Mouse (Mus musculus): ENCODE data around the gene Rec8. TPM values are rescaled to one million over a fixed set of nuclear protein-coding genes. Genes with fewer than 3 reads are reported as not detected.

Rec8 gene
- total RNA-seq, 2 experiments from 2014 or later, result 2.7 to 2.8 TPM

DNA sequence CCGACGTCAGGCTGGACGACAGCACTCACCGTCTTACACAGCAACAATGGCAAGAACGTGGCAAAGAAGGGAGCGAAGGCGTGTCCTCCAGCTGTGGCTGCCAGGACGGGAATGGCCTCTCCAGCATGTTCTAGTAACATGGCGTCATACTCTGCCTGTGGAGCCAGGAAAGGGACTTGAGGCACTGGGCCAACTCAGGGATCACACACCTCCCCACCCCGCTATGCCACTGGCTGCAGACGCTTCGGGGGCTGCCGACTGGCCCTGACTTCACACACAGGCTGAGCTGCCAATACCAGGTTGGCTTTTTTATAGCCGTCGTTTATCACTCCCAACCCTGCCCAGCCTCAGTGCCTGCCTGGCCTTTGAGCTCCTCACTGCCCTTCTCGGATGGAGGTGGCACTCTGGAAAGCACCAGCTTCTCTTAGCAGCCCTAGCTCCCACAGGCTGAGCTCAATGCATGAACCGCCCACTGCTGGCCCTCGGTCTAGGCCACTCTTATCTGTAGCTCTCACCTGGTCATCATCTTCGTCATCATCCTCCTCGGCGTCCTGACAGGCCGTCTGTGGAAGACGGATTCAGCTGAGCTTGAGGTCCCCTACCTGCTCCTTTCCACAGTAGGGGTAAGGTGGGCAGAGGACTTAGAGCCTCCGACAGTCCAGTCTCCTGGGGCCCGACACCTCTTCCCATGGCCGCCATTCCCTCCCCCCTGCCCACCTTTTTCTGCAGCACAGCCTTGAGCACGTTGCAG is 10.4 kb downstream of the Rec8 start:
- H3K27ac ChIP-seq, result no peak overlapping the region
- DNase-seq (ENCODE audit: extremely low spot score in 1 of 2, low spot score in 2 of 2), result no peak
- TF ChIP-seq CTCF (IDR thresholded peaks at IDR 0.05), result no peak
- intact Hi-C loops (cut with DNase I), result no loop called here
- no peak overlapping the region for H3K4me3 ChIP-seq

- intact Hi-C loops (cut with DNase I), result no loop called here
- H3K27ac ChIP-seq, result no peak overlapping the region
- H3K4me3 ChIP-seq, result no peak overlapping the region
- peak; percentile 79 for TF ChIP-seq CTCF (IDR thresholded peaks at IDR 0.05)
- peak in 1 of 2 experiments; percentile 33 for DNase-seq (ENCODE audit: extremely low spot score in 1 of 2, low spot score in 2 of 2)
Observed at GRCm38 (mm10) chr14:55629312-55629711, 11.5 kb downstream of the Rec8 start.

- Histone ChIP-seq H3K27ac (peak overlapping the region; percentile 85), H3K4me3 (peak overlapping the region; percentile 94)
- no peak for TF ChIP-seq CTCF (IDR thresholded peaks at IDR 0.05)
- intact Hi-C loops (cut with DNase I), result no loop called here
- DNase-seq (ENCODE audit: extremely low spot score in 1 of 2, low spot score in 2 of 2), result peak in 1 of 2 experiments; percentile 34
Observed at GRCm38 (mm10) chr14:55634874-55635522, 17.2 kb downstream of the Rec8 start.

DNA sequence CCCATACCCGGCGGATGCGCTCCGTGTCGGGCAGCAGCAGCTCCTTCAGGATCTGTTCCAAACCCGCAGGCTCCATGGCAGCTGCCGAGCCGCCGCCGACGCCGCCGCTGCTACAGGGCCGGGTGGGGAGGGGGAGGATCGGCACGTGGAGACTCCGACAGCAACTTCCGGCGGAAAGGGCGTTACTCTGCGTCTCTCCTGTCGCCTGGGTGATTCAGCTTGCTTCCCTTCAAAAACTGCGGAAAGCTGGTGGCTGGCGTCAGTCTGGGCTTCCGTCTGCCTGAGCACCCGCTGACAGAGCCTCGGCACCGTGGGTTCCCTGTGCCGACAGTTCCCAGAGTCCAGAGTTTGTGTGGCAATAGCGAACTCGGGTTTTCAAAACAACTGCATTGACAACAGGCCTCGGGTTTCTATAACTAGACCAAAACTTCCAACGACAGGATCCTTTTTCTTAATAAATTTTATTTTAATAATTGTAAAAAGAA is 17.7 kb downstream of the Rec8 start, which contains the start of gene Ipo4:
Ipo4 (minus strand) TSS at position 435 of the 485 bp plus-strand sequence.
- H3K27ac ChIP-seq, result peak within 1 kb of the TSS; percentile 85
- no peak for TF ChIP-seq CTCF (IDR thresholded peaks at IDR 0.05)
- peak within 1 kb of the TSS; percentile 94 for H3K4me3 ChIP-seq
- intact Hi-C loops (cut with DNase I), result no loop called here
- DNase-seq (ENCODE audit: extremely low spot score in 1 of 2, low spot score in 2 of 2), result peak; percentile 86 to 88

DNA sequence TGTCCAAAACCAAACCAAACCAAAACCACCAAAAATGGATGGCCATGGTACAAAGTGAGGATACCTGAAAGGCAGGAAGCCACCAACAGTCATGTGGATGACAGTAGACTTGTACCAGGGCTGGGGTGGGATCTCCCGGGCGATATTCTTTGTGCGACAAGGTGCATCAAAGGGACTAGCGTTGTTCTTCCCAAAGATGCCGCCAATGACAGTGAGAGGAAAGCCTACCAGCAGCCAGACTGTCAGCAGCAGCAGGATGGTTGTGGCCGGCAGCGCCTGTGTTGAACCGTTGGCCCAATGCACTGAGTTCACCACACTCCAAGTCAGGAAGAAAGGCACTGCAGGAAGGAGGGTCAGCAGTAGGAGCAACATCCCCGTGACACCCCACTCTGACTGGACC is 20.0 kb downstream of the Rec8 start, which contains the start of gene Gm49378:
Gm49378 (minus strand) TSS at position 101 of the 400 bp plus-strand sequence.
- no peak within 1 kb of the TSS for H3K27ac ChIP-seq
- TF ChIP-seq CTCF (IDR thresholded peaks at IDR 0.05), result no peak
- no peak for DNase-seq (ENCODE audit: extremely low spot score in 1 of 2, low spot score in 2 of 2)
- no peak within 1 kb of the TSS for H3K4me3 ChIP-seq
- intact Hi-C loops (cut with DNase I), result no loop called here

DNA sequence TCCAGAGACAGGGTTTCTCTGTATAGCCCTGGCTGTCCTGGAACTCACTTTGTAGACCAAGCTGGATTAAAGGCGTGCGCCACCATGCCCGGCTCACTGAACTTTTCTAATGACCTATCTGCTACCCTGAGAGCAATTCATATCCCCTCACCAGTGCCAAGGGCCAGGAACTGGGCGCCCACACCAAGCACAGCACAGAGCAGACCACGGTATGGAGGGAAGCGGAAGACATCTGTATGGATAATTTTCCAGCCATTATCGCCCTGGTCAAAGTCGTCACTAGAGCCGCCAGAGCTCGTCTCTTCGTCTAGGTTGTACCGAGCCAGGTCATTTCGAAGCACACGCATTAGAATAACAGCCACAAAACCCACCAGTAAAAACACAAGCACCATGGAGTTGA is 23.0 kb downstream of the Rec8 start:
- no peak for TF ChIP-seq CTCF (IDR thresholded peaks at IDR 0.05)
- DNase-seq (ENCODE audit: extremely low spot score in 1 of 2, low spot score in 2 of 2), result no peak
- intact Hi-C loops (cut with DNase I), result no loop called here
- Histone ChIP-seq H3K4me3 (no peak overlapping the region), H3K27ac (no peak overlapping the region)

DNA sequence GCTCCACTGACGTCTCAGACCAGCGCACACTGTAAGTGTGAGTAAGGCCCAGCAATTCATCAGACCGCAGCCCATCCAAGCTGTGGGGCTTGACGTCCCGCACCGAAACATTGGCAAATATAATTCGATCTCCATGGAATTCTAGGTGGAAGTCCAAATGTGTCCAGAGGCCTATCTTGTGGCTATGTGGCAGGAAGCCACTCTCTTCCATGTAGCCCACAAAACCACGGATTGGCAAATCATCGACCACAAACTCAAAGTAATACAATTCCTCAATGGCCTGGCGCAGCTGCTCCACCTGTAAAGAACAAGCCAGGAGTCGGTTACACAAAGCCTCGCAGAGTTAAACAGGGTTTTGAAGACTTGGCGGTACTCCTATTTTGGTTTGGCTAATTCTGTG is 23.5 kb downstream of the Rec8 start:
- intact Hi-C loops (cut with DNase I), result no loop called here
- no peak overlapping the region for H3K27ac ChIP-seq
- no peak for TF ChIP-seq CTCF (IDR thresholded peaks at IDR 0.05)

DNA sequence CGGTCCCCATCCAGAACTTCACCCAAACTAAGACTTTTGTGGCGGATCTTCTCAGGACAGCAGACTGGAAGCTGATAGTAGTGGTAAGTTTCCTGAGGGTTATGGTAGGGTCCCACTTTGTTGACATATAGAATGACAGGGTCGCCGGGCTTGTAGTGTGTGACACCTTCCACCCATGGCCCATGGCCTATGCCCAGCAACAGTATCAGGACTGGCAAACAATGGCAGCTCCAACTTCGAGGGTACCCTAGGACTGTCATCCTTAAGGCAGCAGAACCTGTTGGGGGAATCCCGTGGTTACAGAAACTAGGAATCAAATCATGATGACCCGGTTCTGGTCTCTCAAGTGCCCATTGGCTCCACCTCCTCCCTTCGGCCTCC is 24.8 kb downstream of the Rec8 start:
- Histone ChIP-seq H3K27ac (peak overlapping the region; percentile 99), H3K4me3 (peak overlapping the region; percentile 91)
- DNase-seq (ENCODE audit: extremely low spot score in 1 of 2, low spot score in 2 of 2), result no peak
- no peak for TF ChIP-seq CTCF (IDR thresholded peaks at IDR 0.05)
- intact Hi-C loops (cut with DNase I), result no loop called here

More for the DNA sequence above, 23.5 kb downstream of the Rec8 start:
- H3K4me3 ChIP-seq, result no peak overlapping the region
- no peak for DNase-seq (ENCODE audit: extremely low spot score in 1 of 2, low spot score in 2 of 2)

DNA sequence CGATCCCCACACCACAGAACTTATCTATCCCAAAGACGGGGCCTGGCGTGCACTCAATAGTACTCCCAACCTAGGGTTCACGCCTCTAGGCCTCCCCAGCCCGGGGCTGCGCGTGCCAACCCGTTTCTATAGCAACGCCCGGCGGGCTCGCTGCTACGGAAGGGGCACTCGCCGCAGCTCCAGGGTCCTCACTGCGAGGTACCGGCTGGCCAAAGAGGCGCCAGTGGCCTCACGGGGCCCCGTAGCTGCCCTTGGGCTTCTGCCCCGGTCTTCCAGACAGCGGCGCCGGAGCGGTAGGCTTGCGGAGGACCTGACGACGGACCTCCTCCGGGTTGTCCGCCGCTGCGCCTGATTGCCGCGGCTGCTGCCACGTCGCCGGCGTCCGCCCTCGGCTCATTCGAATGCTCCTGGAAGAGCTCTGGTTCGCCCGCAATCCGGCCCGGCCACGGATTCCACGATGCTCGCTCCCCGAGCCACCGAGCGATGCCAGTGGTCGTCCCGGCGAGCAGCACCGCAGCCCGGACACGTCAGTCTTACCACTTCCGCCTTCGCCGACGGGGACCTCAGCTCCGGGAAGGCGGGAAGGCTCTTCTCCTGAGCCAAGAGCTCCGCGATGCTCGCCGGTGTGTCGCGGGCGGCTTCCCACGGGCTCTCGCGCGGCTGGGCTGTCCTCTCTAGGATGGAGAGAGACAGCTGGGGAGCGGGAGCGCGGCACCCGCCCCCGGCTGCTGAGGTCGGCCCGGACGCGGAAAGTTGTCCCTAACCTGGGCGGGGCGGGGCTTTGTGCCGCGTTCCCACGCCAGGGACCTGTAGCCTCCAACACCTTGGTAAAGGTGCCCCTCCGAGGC is 25.4 kb downstream of the Rec8 start, which contains the start of gene Tm9sf1:
Tm9sf1 (minus strand) TSS at position 747 of the 848 bp plus-strand sequence.
- peak; percentile 82 to 87 for DNase-seq (ENCODE audit: extremely low spot score in 1 of 2, low spot score in 2 of 2)
- no peak for TF ChIP-seq CTCF (IDR thresholded peaks at IDR 0.05)
- Histone ChIP-seq H3K27ac (peak within 1 kb of the TSS; percentile 99), H3K4me3 (peak within 1 kb of the TSS; percentile 91)
- intact Hi-C loops (cut with DNase I), result no loop called here

GRCm38 (mm10) chr14:55644261-55644888 is 26.5 kb downstream of the Rec8 start:
- no peak for DNase-seq (ENCODE audit: extremely low spot score in 1 of 2, low spot score in 2 of 2)
- Histone ChIP-seq H3K27ac (no peak overlapping the region), H3K4me3 (peak overlapping the region; percentile 91)
- TF ChIP-seq CTCF (IDR thresholded peaks at IDR 0.05), result no peak
- intact Hi-C loops (cut with DNase I), result no loop called here

- no peak for TF ChIP-seq CTCF (IDR thresholded peaks at IDR 0.05)
- Histone ChIP-seq H3K27ac (no peak within 1 kb of the TSS), H3K4me3 (no peak within 1 kb of the TSS)
- intact Hi-C loops (cut with DNase I), result no loop called here
- no peak for DNase-seq (ENCODE audit: extremely low spot score in 1 of 2, low spot score in 2 of 2)
Observed at GRCm38 (mm10) chr14:55649884-55650283, 32.0 kb downstream of the Rec8 start, which contains the start of gene Tssk4. Tssk4 (plus strand) TSS chr14:55650184.

Data from left cerebral cortex, adult 2 months (tissue).